Mouse (Mus musculus) heart, postnatal 0 days (tissue): ENCODE measurements around the gene Pabpc1l.

Experiments
- CTCF ChIP-seq: IDR thresholded peaks from 2 replicates; pipeline ENCODE4 v1.5.1; 2016; ENCODE audit warnings: antibody characterized with exemption, control low read depth, low read depth
- EP300 ChIP-seq: IDR thresholded peaks from 2 replicates; pipeline ENCODE4 v1.6.1; 2016; ENCODE audit warnings: antibody characterized with exemption, low read depth

- TF ChIP-seq CTCF (no peak), EP300 (no peak)
Observed at GRCm38 (mm10) chr2:164076874-164077425, 51.7 kb downstream of the Pabpc1l start.
